Mouse (Mus musculus) ES-Bruce4 (cell line): ENCODE data around the gene Rbm19. TPM values are rescaled to one million over a fixed set of nuclear protein-coding genes. Genes with fewer than 3 reads are reported as not detected.

Experiments
- H3K27ac ChIP-seq: 2 replicates; pipeline ENCODE4 v1.5.1; 2012; ENCODE audit warnings: low read length, inconsistent platforms; ENCODE audit not compliant: insufficient read depth
- H3K27me3 ChIP-seq: 2 replicates; pipeline ENCODE4 v1.6.1; 2012; ENCODE audit warnings: mild to moderate bottlenecking, low read length, inconsistent platforms; ENCODE audit not compliant: control insufficient read depth, poor library complexity, insufficient read depth, severe bottlenecking
- H3K36me3 ChIP-seq: 2 replicates; pipeline ENCODE4 v1.6.1; 2012; ENCODE audit warnings: inconsistent platforms, mild to moderate bottlenecking, low read length, moderate library complexity; ENCODE audit not compliant: control insufficient read depth, poor library complexity, insufficient read depth, severe bottlenecking
- H3K4me1 ChIP-seq: one replicate; pipeline ENCODE4 v1.8.1; 2011; ENCODE audit warnings: low read length; ENCODE audit not compliant: control insufficient read depth, insufficient read depth
- H3K4me3 ChIP-seq: 2 replicates; pipeline ENCODE4 v1.5.1; 2011; ENCODE audit warnings: low read depth, mild to moderate bottlenecking, low read length
- H3K9ac ChIP-seq: 2 replicates; pipeline ENCODE4 v1.6.1; 2012; ENCODE audit warnings: low read depth, mild to moderate bottlenecking, inconsistent platforms; ENCODE audit not compliant: poor library complexity, severe bottlenecking
- H3K9me3 ChIP-seq: replicated peaks from 2 replicates; pipeline ENCODE4 v1.6.1; 2012; ENCODE audit warnings: mild to moderate bottlenecking, low read length, inconsistent platforms; ENCODE audit not compliant: control insufficient read depth, poor library complexity, insufficient read depth, severe bottlenecking
- CTCF ChIP-seq: IDR thresholded peaks from one replicate; pipeline ENCODE4 v1.8.1; 2011; ENCODE audit warnings: low read depth, low read length
- EP300 ChIP-seq: IDR thresholded peaks from 2 replicates; pipeline ENCODE4 v1.6.1; 2011; ENCODE audit warnings: low read depth, low read length; ENCODE audit not compliant: insufficient read depth
- POLR2A ChIP-seq: IDR thresholded peaks from one replicate; pipeline ENCODE4 v1.8.1; 2011; ENCODE audit warnings: low read length; ENCODE audit not compliant: insufficient read depth
- polyA plus RNA-seq: library from polyadenylated mRNA; stranded (reverse); fragments of >200 nt; gene quantifications from 2 replicates; pipeline ENCODE4 v1.2.4, GENCODE M21; 2011; ENCODE audit warnings: low read depth; ENCODE audit not compliant: missing spikeins, insufficient read depth, insufficient read length

The Rbm19 gene
- polyA plus RNA-seq, 1 experiment, result 30.0 TPM

DNA sequence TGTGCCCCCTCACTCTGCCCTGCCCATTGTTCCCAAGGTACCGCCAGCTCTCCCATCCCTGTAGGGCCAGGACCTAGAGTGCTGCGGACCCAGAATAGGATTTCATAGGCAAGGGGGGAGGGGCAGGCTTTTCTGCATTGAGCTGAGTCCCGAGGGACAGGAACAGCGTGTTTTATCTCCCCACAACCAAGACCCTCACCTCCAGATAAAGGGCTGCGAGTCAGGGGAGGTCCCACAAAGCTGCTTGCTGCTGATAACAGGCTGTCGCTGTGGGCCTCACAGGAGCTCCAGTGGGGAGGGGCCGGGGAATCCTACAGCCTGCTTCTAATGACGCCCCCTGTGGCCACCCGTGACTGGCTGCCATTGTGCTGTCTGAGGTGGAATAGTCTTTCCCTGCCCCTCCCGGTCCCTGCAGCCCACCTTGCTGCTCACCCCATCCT is 20.0 kb downstream of the Rbm19 start:
- Histone ChIP-seq H3K4me3 (no peak overlapping the region), H3K36me3 (peaks cover 8% of the 10 kb centered on the region), H3K4me1 (no peaks in the 10 kb centered on the region), H3K9me3 (no peaks in the 10 kb centered on the region), H3K27ac (no peak overlapping the region), H3K27me3 (no peaks in the 10 kb centered on the region), H3K9ac (no peak overlapping the region)
- TF ChIP-seq EP300, result no peak
- no peak for TF ChIP-seq CTCF
- TF ChIP-seq POLR2A, result no peak

- Histone ChIP-seq H3K4me3 (no peak overlapping the region), H3K27ac (no peak overlapping the region), H3K36me3 (peaks cover 6% of the 10 kb centered on the region; the same call in 1 of the 2 replicates), H3K9ac (no peak overlapping the region), H3K27me3 (no peaks in the 10 kb centered on the region), H3K4me1 (no peaks in the 10 kb centered on the region), H3K9me3 (no peaks in the 10 kb centered on the region)
- no peak for TF ChIP-seq EP300
- no peak for TF ChIP-seq POLR2A
- TF ChIP-seq CTCF, result no peak
Measured at GRCm38 (mm10) chr5:120137038-120137437, 20.8 kb downstream of the Rbm19 start.

GRCm38 (mm10) chr5:120137846-120138245 is 21.6 kb downstream of the Rbm19 start:
- Histone ChIP-seq H3K27me3 (no peaks in the 10 kb centered on the region), H3K4me3 (no peak overlapping the region), H3K9ac (no peak overlapping the region), H3K36me3 (peaks cover 5% of the 10 kb centered on the region; the same call in 1 of the 2 replicates), H3K4me1 (no peaks in the 10 kb centered on the region), H3K27ac (no peak overlapping the region), H3K9me3 (no peaks in the 10 kb centered on the region)
- TF ChIP-seq POLR2A, result no peak

- Histone ChIP-seq H3K9ac (no peak overlapping the region), H3K4me3 (no peak overlapping the region), H3K9me3 (no peaks in the 10 kb centered on the region), H3K27me3 (no peaks in the 10 kb centered on the region), H3K27ac (no peak overlapping the region), H3K4me1 (no peaks in the 10 kb centered on the region), H3K36me3 (0 out of 2 replicates have a peak, but pooled peaks cover under 1% of the 10 kb centered on the region)
- TF ChIP-seq EP300, result no peak
- no peak for TF ChIP-seq POLR2A
- TF ChIP-seq CTCF, result no peak
Measured at GRCm38 (mm10) chr5:120138406-120138805, 22.1 kb downstream of the Rbm19 start.

DNA sequence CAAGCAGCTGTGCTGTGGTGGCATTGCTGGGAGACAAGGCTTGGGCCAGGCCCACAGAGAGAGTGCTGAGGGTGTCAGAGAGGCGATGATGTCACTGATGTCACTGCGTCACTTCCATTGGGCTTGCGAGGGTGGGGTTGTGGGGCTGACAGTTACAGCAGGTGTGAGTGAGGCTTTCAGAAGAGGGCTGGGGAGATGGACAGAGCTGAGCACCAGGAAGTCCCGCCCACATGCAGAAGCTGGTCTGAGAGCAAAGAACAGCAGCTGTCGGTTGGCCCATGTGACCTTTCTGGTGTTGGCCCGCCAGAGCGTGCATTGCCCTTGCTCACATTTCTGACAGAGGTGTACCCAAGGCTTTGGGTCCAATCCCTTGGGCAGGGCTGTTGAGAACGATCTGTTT is 23.0 kb downstream of the Rbm19 start:
- TF ChIP-seq CTCF (no peak), EP300 (no peak), POLR2A (no peak)
- no peak overlapping the region for H3K4me3 ChIP-seq
- H3K36me3 ChIP-seq, result no peaks in the 10 kb centered on the region
- no peaks in the 10 kb centered on the region for H3K9me3 ChIP-seq
- H3K27ac ChIP-seq, result no peak overlapping the region
- no peaks in the 10 kb centered on the region for H3K27me3 ChIP-seq
- H3K9ac ChIP-seq, result no peak overlapping the region
- H3K4me1 ChIP-seq, result no peaks in the 10 kb centered on the region

DNA sequence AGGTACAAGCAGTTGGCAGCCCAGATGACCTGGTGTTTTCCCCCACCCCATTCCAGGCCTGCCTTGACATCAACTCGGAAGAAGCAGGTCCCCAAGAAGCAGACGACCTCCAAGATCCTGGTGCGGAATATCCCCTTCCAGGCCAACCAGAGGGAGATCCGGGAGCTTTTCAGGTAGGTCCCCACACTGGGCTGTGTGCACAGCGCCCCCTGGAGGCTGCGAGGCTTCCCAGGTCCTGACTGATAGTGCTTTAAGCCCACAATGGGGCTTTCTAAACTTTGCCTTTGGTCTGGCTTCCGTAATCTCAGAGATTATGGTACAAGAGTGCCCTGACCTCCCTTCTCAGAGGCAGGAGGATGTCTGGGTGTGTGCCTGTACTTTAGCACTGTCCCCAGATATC is 27.7 kb downstream of the Rbm19 start:
- Histone ChIP-seq H3K4me1 (no peaks in the 10 kb centered on the region), H3K36me3 (peaks cover 3% of the 10 kb centered on the region; the same call in 1 of the 2 replicates), H3K9me3 (no peaks in the 10 kb centered on the region), H3K9ac (no peak overlapping the region), H3K27ac (no peak overlapping the region), H3K27me3 (no peaks in the 10 kb centered on the region), H3K4me3 (no peak overlapping the region)
- no peak for TF ChIP-seq EP300
- no peak for TF ChIP-seq POLR2A
- TF ChIP-seq CTCF, result peak; percentile 85
